Mouse (Mus musculus): Measurements from ENCODE around the gene Edn2. TPM values are rescaled to one million over a fixed set of nuclear protein-coding genes. Genes with fewer than 3 reads are reported as not detected.

The Edn2 gene
- 1.9 and 2.2 TPM in 2 replicates for polyA plus RNA-seq (2015; fragmentation: Nextera tagmentation; extraction: Ambion mirVana)

- no peaks in the 10 kb centered on the region; the same call in 1 of the 2 replicates for H3K36me3 ChIP-seq (ENCODE audit: control insufficient read depth, insufficient read depth, low read length)
- H3K4me3 ChIP-seq (ENCODE audit: low read depth, low read length): peak within 1 kb of the TSS; percentile 12; the same call in 1 of the 2 replicates
- peak within 1 kb of the TSS; percentile 45 for H3K27ac ChIP-seq (replicated peaks)
- DNase-seq (ENCODE audit: low spot score) (peak; percentile 96), ATAC-seq (ENCODE audit: low FRiP score, low TSS enrichment) (peak; percentile 95)
- H3K4me1 ChIP-seq (replicated peaks; ENCODE audit: control insufficient read depth, insufficient read depth): peaks cover 12% of the 10 kb centered on the region
- no peaks in the 10 kb centered on the region for H3K9me3 ChIP-seq (ENCODE audit: control insufficient read depth, low read length)
- TF ChIP-seq EP300 (optimal IDR thresholded peaks at IDR 0.05): no peak
- TF ChIP-seq CTCF (IDR thresholded peaks at IDR 0.05; ENCODE audit: low read depth): peak; percentile 44
- H3K27me3 ChIP-seq (ENCODE audit: control insufficient read depth, insufficient read depth, low read length): no peaks in the 10 kb centered on the region
- H3K9ac ChIP-seq (ENCODE audit: low read length): peak within 1 kb of the TSS; percentile 45; the same call in 1 of the 2 replicates
- 32% methylated on average over 29 of the region's 29 CpGs for WGBS
- peak within 1 kb of the TSS; percentile 49 for H3K4me2 ChIP-seq (replicated peaks; ENCODE audit: low read depth)
Measured at GRCm38 (mm10) chr4:120161166-120161949, at the start of gene Edn2. Gene Edn2, plus strand, starts transcription at chr4:120161206.

- H3K27me3 ChIP-seq (ENCODE audit: control insufficient read depth, insufficient read depth, low read length): no peaks in the 10 kb centered on the region
- no peak overlapping the region for H3K4me3 ChIP-seq (ENCODE audit: low read depth, low read length)
- ATAC-seq (ENCODE audit: low FRiP score, low TSS enrichment): no peak
- no peak overlapping the region for H3K27ac ChIP-seq (replicated peaks)
- H3K36me3 ChIP-seq (ENCODE audit: control insufficient read depth, insufficient read depth, low read length): no peaks in the 10 kb centered on the region
- no peak overlapping the region for H3K4me2 ChIP-seq (replicated peaks; ENCODE audit: low read depth)
- no peaks in the 10 kb centered on the region for H3K9me3 ChIP-seq (ENCODE audit: control insufficient read depth, low read length)
- no peak overlapping the region for H3K9ac ChIP-seq (ENCODE audit: low read length)
- H3K4me1 ChIP-seq (replicated peaks; ENCODE audit: control insufficient read depth, insufficient read depth): no peaks in the 10 kb centered on the region
- TF ChIP-seq EP300 (optimal IDR thresholded peaks at IDR 0.05): no peak
- TF ChIP-seq CTCF (IDR thresholded peaks at IDR 0.05; ENCODE audit: low read depth): no peak
- no peak for DNase-seq (ENCODE audit: low spot score)
- WGBS: 91% methylated on average over 3 of the region's 3 CpGs
Measured at GRCm38 (mm10) chr4:120115516-120115915, 45.5 kb upstream of the Edn2 start.

- WGBS: 40% methylated on average over 1 of the region's 1 CpGs
- Histone ChIP-seq H3K9ac (ENCODE audit: low read length) (no peak overlapping the region), H3K9me3 (ENCODE audit: control insufficient read depth, low read length) (no peaks in the 10 kb centered on the region), H3K4me2 (replicated peaks; ENCODE audit: low read depth) (no peak overlapping the region), H3K36me3 (ENCODE audit: control insufficient read depth, insufficient read depth, low read length) (no peaks in the 10 kb centered on the region), H3K4me1 (replicated peaks; ENCODE audit: control insufficient read depth, insufficient read depth) (no peaks in the 10 kb centered on the region), H3K27ac (replicated peaks) (no peak overlapping the region), H3K27me3 (ENCODE audit: control insufficient read depth, insufficient read depth, low read length) (no peaks in the 10 kb centered on the region), H3K4me3 (ENCODE audit: low read depth, low read length) (no peak overlapping the region)
- DNase-seq (ENCODE audit: low spot score) (no peak), ATAC-seq (ENCODE audit: low FRiP score, low TSS enrichment) (no peak)
- TF ChIP-seq CTCF (IDR thresholded peaks at IDR 0.05; ENCODE audit: low read depth): no peak
- no peak for TF ChIP-seq EP300 (optimal IDR thresholded peaks at IDR 0.05)
Measured at GRCm38 (mm10) chr4:120116312-120116711, 44.7 kb upstream of the Edn2 start.

GRCm38 (mm10) chr4:120120276-120120675, 40.7 kb upstream of the Edn2 start:
- 30% methylated on average over 8 of the region's 8 CpGs for WGBS
- peak; percentile 96 for TF ChIP-seq CTCF (IDR thresholded peaks at IDR 0.05; ENCODE audit: low read depth)
- no peak for TF ChIP-seq EP300 (optimal IDR thresholded peaks at IDR 0.05)
- Histone ChIP-seq H3K4me2 (replicated peaks; ENCODE audit: low read depth) (no peak overlapping the region), H3K9me3 (ENCODE audit: control insufficient read depth, low read length) (no peaks in the 10 kb centered on the region), H3K4me3 (ENCODE audit: low read depth, low read length) (no peak overlapping the region), H3K36me3 (ENCODE audit: control insufficient read depth, insufficient read depth, low read length) (no peaks in the 10 kb centered on the region), H3K27me3 (ENCODE audit: control insufficient read depth, insufficient read depth, low read length) (no peaks in the 10 kb centered on the region), H3K27ac (replicated peaks) (no peak overlapping the region), H3K4me1 (replicated peaks; ENCODE audit: control insufficient read depth, insufficient read depth) (no peaks in the 10 kb centered on the region), H3K9ac (ENCODE audit: low read length) (no peak overlapping the region)
- peak; percentile 53; the same call in 1 of the 2 replicates for ATAC-seq (ENCODE audit: low FRiP score, low TSS enrichment)
- DNase-seq (ENCODE audit: low spot score): peak; percentile 78

- no peaks in the 10 kb centered on the region for H3K4me1 ChIP-seq (replicated peaks; ENCODE audit: control insufficient read depth, insufficient read depth)
- DNase-seq (ENCODE audit: low spot score): no peak
- H3K4me2 ChIP-seq (replicated peaks; ENCODE audit: low read depth): no peak overlapping the region
- no peak for ATAC-seq (ENCODE audit: low FRiP score, low TSS enrichment)
- no peaks in the 10 kb centered on the region for H3K9me3 ChIP-seq (ENCODE audit: control insufficient read depth, low read length)
- H3K9ac ChIP-seq (ENCODE audit: low read length): no peak overlapping the region
- no peak for TF ChIP-seq EP300 (optimal IDR thresholded peaks at IDR 0.05)
- no peak for TF ChIP-seq CTCF (IDR thresholded peaks at IDR 0.05; ENCODE audit: low read depth)
- no peak overlapping the region for H3K4me3 ChIP-seq (ENCODE audit: low read depth, low read length)
- H3K27ac ChIP-seq (replicated peaks): no peak overlapping the region
- H3K27me3 ChIP-seq (ENCODE audit: control insufficient read depth, insufficient read depth, low read length): no peaks in the 10 kb centered on the region
- WGBS: 76% methylated on average over 6 of the region's 6 CpGs
- no peaks in the 10 kb centered on the region for H3K36me3 ChIP-seq (ENCODE audit: control insufficient read depth, insufficient read depth, low read length)
Measured at GRCm38 (mm10) chr4:120124656-120125055, 36.4 kb upstream of the Edn2 start.

- H3K4me2 ChIP-seq (replicated peaks; ENCODE audit: low read depth): no peak overlapping the region
- WGBS: 84% methylated on average over 6 of the region's 6 CpGs
- no peaks in the 10 kb centered on the region for H3K27me3 ChIP-seq (ENCODE audit: control insufficient read depth, insufficient read depth, low read length)
- no peak overlapping the region for H3K9ac ChIP-seq (ENCODE audit: low read length)
- no peaks in the 10 kb centered on the region for H3K9me3 ChIP-seq (ENCODE audit: control insufficient read depth, low read length)
- no peaks in the 10 kb centered on the region for H3K36me3 ChIP-seq (ENCODE audit: control insufficient read depth, insufficient read depth, low read length)
- no peak overlapping the region for H3K27ac ChIP-seq (replicated peaks)
- no peak overlapping the region for H3K4me3 ChIP-seq (ENCODE audit: low read depth, low read length)
- TF ChIP-seq EP300 (optimal IDR thresholded peaks at IDR 0.05) (no peak), CTCF (IDR thresholded peaks at IDR 0.05; ENCODE audit: low read depth) (no peak)
- DNase-seq (ENCODE audit: low spot score) (no peak), ATAC-seq (ENCODE audit: low FRiP score, low TSS enrichment) (no peak)
- no peaks in the 10 kb centered on the region for H3K4me1 ChIP-seq (replicated peaks; ENCODE audit: control insufficient read depth, insufficient read depth)
Measured at GRCm38 (mm10) chr4:120126047-120126446, 35.0 kb upstream of the Edn2 start.

All from stomach, postnatal 0 days (tissue).